Mouse (Mus musculus) heart, postnatal 0 days (tissue): ENCODE results near the gene Dnttip2.
"Not testable (repeated sequence)": the region's sequence is repeated elsewhere in the genome, so short reads cannot be mapped to it uniquely, and the experiment has no call there.

Experiments
- CTCF ChIP-seq: IDR thresholded peaks from 2 replicates; pipeline ENCODE4 v1.5.1; 2016; ENCODE audit warnings: antibody characterized with exemption, control low read depth, low read depth
- EP300 ChIP-seq: IDR thresholded peaks from 2 replicates; pipeline ENCODE4 v1.6.1; 2016; ENCODE audit warnings: antibody characterized with exemption, low read depth

DNA sequence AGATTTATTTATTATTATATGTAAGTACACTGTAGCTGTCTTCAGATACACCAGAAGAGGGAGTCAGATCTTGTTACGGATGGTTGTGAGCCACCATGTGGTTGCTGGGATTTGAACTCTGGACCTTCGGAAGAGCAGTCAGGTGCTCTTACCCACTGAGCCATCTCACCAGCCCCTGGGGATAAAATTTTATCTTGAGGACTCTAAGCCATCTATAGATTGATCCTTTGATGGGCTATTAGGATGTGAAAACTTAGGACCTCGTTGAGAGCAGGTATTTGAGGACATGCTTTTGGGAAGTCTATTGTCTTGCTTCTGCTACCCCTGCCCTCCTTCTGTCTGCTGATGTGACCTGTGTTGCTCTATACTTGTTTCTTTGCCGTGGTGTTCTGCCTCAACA, 15.2 kb downstream of the Dnttip2 start:
- not testable (repeated sequence) for TF ChIP-seq EP300, CTCF
